Mouse (Mus musculus) kidney, postnatal 10 days (tissue): ENCODE results near the gene Arhgap8.

Experiments used
- DNase-seq: peaks from one replicate; pipeline ENCODE4 v3.0.0; 2021; ENCODE audit warnings: mixed read lengths

Arhgap8 gene

GRCm38 (mm10) chr15:84803685-84804084 lies 83.8 kb downstream of the Arhgap8 start:
- DNase-seq: peak; percentile 76

- DNase-seq: no peak
Observed at GRCm38 (mm10) chr15:84809275-84809952, 89.6 kb downstream of the Arhgap8 start.

- DNase-seq: no peak
Observed at GRCm38 (mm10) chr15:84811126-84811525, 91.3 kb downstream of the Arhgap8 start.

- DNase-seq: no peak
Observed at GRCm38 (mm10) chr15:84812831-84813357, 93.0 kb downstream of the Arhgap8 start.

DNA sequence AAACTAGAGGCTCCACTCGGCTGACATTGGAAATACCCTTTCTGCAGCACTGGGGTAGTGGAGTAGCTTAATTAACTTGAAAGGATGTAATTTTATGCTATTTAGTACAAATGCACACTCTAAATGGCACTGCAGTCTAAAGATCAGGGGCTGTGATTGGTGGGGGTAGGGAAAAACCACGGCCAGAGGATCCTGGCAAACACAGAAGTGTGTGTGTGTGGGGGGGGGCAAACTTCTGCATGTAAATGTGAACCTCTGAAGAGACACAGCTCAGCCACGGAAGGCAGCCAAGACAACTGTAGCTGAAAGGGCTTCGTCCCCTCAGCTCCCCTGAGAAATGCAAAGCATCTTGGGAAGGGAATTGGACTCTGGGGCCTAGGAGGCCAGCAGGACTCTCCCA lies 95.3 kb downstream of the Arhgap8 start:
- no peak for DNase-seq

DNA sequence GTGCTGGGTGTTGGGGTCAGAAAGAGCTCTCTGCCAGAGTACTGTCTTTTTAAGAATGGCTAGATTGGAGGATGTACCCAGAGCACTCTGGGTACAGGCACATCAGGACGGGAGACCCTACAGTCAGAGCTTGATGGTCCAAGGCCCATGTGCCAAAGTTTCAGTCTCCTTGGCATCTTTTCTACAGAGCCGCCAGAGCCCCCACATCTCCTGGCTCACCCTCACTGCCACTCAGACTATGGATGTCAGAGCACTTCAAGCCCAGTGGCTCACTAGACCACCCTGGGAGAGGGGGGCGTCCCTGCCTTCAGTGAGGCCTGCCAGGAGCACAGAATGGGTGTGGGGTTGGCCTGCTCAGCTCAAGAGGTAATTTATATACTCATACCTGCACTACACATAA lies 97.7 kb downstream of the Arhgap8 start:
- DNase-seq: no peak

DNA sequence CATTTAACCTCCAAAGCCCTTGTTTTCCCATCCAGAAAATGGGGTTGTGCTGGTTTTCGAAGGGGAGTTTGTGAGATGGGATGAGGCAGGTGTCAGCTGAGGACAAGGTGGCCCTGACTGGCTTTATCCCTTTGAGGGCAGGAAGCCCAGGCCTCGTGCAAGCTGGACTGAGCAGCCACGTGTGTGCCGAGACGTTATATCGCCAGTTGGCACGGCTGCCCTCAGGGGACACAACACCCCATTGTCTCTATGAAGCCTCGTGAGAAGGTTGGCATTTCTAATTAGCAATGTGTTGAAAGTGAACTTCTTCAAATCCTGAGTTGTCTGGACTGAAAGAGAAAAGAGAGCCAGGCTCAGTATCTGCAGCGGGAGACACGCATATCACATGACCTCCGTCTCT lies 98.4 kb downstream of the Arhgap8 start:
- no peak for DNase-seq

GRCm38 (mm10) chr15:84820811-84821210 lies 101.0 kb downstream of the Arhgap8 start:
- DNase-seq: no peak
